Mouse (Mus musculus): ENCODE data around the gene Kdm7a. TPM values are rescaled to one million over a fixed set of nuclear protein-coding genes. Genes with fewer than 3 reads are reported as not detected.

Kdm7a gene
- polyA plus RNA-seq, 3 experiments from 2014 or later, result 8.6 to 13.2 (median 11.6) TPM

DNA sequence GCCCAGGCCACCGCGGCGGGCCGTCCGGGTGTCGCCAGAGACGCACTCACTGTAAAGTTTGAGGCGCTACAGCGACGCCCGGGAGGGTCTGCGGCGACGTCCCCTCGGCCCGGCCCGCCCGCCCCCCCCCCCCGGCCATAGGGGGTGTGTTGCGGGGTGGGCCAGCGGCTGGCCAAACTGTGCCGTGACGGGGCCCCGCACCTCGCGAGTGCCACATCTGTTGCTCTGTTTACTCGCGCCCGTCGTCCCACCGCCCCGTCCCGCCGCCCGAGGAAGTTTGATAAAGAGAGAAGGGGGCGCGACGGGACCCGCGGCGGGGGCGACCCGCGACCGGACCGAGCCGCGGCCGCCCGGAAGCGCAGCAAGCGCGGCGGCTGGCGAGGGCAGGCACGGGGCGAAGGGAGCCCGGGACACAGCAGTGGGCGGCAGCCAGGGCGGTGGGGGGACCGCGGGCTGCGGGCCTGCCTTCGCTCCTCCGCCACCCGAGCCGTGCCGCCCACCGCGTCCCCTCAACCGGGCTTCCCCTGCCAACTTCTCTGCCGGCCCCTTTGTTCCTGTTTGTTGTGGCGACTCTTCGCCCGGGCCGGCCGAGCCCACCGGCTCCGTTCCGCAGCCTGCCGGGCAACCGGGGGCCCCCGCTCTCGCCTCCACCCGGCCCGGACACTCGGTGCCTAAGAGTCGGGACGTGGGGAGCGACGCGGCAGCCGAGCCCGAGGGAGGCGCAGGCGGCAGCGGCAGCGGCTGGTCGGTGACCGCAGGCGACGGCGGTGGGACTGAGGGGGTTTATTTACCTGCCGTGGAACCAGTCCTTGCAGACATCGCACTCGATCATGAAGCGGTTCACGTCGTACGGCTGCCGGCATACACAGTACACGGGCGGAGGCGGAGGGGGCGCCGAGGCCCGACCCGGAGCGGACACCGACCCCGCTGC is 674 bp downstream of the Kdm7a start:
- no peak for ATAC-seq

DNA sequence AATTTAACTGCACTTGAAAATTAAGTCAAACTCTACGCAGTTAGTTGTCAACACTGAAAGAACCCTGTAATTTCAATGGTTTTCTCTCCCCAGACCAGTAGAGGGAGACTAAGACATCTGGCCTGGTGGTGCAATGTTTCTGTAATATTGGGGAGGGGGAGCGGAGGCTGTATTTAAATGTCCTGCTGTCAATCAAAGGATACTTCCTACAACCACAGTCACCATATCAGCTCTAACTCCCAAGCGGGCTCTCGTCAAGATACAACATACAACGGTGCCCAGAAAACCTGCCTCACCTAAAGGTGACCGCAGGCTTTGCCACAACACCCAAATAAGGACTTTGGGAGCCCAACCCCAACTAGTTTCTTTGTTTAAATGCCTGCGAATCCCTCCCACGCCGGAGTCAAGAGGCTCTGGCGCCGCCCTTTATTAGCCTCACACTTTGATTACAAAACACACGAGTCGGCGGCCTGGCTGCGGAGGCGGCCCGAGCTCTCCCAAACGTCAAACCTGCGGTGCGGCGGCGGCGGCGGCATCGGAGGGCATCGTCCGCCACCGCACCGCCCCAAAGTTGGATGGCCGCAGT is 1.4 kb downstream of the Kdm7a start:
- peak; percentile 74 for ATAC-seq

DNA sequence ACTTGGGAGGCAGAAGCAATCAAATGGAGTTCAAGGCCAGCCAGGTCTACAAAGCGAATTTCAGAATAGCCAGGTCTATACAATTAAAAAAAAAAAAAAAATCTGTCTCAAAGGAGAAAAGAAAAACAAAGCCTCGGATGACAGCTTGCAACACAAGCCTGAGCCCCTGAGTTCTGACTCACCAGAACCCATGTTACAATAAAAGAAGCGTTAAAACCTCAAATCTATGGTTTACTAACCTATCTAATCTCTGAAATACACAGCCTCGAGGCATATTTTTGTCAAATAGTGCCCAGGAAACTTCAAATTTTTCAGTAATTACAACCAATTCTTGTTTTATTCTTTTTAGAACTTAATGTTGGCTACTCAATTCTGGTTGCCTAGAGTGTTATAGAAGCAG is 2.1 kb downstream of the Kdm7a start:
- no peak for ATAC-seq

- ATAC-seq, result no peak
Observed at GRCm38 (mm10) chr6:39203236-39203635, 3.4 kb downstream of the Kdm7a start.

DNA sequence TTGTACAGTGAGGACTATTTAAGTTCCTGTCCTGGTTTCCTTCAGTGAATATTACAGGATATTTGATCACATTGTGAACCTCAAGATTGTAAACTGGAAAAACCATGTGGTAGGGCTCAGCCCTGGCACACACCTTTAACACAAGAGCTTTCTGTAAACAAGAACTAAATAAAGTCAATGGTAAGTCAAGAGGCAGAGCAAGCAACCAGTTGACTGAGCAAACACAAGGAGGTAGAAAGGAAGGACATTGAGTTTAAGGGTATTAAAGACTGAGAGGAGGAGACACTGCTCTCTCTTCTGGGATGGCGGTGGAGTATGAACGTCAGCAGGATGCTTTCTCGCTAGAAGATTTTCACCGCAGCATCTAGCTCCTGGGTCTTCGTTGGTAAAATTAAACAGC is 13.6 kb downstream of the Kdm7a start:
- no peak for ATAC-seq

DNA sequence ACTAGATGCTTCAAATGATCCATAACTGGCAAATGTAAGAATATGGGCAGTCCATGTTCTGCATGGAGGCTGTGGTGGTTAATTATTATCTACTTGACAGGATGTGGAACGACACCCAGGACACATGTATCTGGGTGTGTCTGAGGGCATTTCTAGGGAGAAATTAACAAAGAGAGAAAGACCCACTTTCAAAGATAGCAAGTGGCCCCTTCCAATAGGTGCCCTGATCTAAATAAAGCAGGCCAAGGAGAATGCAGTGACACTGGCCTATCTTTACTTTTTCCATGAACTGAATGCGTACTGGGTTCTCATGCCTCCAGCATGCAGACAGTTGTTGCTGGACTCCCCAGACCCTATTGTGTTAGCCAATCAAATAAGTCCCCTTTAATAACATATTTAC is 15.1 kb downstream of the Kdm7a start:
- ATAC-seq, result no peak

- no peak for ATAC-seq
Observed at GRCm38 (mm10) chr6:39187227-39187626, 19.4 kb downstream of the Kdm7a start.

DNA sequence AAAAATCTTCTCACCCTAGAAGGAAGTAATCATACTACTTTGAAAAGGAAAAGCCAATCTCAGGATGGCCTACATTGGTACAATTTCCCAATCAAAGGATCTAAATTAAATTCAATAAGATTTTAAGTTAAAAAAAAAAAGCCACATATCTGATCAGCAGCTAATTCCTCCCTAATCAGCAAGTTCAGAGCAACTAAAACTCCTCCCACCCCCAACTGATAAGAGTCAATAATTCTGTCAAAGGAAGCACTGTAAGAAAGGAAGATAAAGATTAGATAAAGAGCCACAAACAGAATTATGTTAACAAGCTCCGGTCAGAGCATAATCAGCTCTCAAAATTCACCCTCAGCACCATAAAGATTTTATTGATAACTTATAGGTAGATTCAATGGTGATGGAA is 37.5 kb downstream of the Kdm7a start:
- ATAC-seq, result no peak

- no peak for ATAC-seq
Observed at GRCm38 (mm10) chr6:39164891-39165290, 41.7 kb downstream of the Kdm7a start.

DNA sequence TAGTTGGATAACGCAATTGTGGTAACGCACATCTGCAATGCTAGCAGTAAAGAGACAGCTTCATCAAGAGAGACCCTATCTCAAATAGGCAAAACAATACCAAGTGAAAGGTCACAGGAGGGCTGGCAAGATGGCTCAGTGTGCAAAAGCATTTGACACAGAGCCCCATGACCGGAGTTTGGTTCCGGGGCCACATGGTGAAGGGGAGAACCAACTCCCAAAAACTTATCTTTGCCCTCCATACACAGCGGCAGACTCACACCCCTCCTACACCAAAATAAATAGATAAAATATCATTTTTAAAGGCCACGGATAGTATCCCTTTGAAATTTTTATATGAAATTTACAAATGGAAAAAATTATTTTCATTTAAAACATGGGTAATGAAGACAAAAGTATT is 44.6 kb downstream of the Kdm7a start:
- no peak for ATAC-seq

DNA sequence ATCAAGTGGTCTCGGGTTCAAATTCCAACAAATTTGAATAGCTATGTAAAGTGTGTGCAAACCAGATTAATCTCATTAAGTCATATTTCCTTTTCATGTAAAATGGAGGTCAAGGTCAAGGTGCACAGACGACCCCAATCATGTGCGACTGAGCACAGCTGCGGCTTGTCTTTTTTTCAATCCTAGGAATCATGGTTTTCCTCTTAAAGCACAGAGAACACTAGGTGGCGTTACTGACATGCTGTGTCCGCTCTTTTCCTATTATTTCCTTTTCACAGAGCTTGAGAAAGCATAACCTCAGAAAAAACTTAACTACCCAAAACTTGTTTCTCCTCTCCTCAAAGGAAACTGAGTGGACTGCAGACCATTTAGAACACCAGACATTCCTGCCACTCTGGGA is 60.5 kb downstream of the Kdm7a start:
- ATAC-seq, result no peak

GRCm38 (mm10) chr6:39132556-39132955 is 74.0 kb downstream of the Kdm7a start:
- ATAC-seq, result no peak

DNA sequence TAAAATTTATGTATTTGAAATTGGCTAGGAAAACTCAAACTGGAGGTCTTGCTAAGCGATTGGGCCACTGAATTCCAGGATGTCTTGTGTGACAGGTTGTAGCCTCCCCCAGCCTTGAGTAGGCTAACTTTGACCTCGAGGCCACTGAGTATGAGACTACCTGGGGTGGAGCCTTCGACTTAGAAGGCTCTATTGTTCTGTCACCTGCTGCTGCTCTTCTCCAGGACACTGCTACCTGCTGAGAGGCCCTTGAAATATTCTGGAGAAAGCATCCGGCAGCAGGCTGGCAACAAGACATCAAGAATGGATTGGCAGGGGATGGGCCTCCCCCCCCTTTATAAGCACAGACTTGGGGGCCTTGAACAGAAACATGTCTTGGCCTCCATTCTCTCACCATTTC is 75.1 kb downstream of the Kdm7a start:
- no peak for ATAC-seq

DNA sequence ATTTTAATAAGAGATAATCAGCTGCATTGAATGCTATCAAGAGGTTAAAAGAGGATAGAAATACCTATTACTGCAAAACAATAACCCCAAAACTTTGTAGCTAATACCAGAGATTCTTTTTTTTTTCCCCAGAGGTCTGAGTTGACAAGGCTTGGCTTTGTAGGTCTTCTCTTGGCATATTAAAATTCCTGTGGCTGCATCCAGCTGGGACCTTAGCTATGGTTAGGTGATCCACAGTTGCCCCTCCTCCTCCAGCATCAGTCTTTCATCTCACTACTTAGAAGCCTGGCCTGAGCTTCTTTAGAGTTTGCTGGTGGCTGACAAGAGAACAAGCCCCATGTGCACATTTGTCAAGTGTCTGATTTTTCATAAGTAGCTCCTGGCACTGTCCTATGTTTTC is 81.9 kb downstream of the Kdm7a start:
- ATAC-seq, result no peak

DNA sequence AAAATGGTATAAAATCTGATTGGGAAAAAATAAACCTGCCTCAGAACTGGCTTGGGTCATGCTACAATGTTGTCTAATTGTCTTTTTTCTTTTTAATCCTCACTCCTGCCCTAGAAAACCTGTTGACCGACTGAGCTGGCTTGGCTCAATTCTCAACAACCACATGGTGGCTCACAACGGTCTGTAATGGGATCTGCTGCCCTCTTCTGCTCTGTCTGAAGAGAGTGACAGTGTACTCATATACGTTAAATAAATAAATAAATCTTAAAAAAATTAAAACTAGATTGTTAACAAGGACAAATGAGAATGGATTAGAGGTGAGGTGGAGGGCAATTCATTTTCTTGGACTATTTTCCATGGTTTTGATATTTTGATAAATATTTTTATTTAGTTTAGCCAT is 85.9 kb downstream of the Kdm7a start:
- no peak for ATAC-seq

DNA sequence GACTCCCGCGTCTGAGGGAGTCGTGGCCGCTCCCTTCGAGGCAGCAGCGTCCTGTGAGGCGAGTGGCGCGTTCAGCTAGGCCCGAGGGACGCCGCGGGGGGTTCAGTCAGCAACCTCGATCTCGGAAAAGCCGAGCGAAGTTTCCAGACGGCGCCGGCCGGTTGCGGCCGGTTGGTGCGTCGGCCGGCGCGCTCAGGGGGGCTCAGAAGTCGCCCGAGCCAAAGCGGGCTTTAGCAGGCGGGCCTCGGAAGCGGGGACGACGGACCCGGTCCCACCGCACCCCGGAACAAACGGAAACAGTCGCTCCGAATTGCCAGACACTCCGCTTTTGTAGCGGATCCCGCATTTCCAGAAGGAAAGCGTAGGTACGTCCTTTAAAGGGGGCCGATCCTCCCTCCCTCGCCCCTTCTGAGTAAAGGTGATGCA is 88.1 kb downstream of the Kdm7a start:
- peak; percentile 15 for ATAC-seq

- peak; percentile 74 for ATAC-seq
Observed at GRCm38 (mm10) chr6:39117584-39118455, 88.8 kb downstream of the Kdm7a start, which contains the start of gene Parp12. TSS of gene Parp12 (minus strand) at chr6:39118349.

DNA sequence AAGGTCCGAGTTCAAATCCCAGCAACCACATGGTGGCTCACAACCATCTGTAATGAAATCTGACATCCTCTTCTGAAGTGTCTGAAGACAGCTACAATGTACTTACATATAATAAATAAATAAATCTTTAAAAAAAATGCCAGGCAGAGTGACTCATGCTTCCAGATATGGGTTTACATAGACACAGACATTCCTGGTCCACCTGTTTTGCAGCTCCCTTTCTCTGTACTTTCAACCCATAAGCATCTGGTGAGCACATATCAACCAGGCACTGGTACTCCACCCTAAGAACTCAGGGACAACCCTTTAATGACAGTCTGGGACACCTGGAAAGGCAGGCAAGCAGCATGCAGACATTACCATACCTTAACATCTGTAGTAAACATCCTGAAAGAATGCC is 91.2 kb downstream of the Kdm7a start:
- no peak for ATAC-seq

GRCm38 (mm10) chr6:39113141-39113540 is 93.4 kb downstream of the Kdm7a start:
- no peak for ATAC-seq

- ATAC-seq, result no peak
Observed at GRCm38 (mm10) chr6:39112701-39113100, 93.9 kb downstream of the Kdm7a start.

DNA sequence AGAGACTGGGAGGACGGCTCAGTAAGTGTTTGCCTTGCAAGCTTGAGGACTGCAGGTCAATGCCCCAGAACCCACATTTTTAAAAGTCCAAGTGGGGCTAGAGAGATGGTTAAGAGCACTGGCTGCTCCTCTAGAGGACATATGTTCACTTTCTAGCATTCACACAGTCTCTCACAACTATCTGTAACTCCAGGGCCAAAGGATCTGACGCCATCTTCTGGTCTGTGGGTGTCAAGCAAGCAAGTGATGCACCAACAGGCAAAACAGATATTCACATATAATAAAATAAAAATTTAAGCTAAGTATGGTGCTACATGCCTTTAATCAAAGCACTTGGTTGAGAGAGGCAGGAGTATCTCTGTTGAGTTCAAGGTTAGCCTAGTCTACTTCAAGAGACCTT is 99.8 kb downstream of the Kdm7a start:
- no peak for ATAC-seq

DNA sequence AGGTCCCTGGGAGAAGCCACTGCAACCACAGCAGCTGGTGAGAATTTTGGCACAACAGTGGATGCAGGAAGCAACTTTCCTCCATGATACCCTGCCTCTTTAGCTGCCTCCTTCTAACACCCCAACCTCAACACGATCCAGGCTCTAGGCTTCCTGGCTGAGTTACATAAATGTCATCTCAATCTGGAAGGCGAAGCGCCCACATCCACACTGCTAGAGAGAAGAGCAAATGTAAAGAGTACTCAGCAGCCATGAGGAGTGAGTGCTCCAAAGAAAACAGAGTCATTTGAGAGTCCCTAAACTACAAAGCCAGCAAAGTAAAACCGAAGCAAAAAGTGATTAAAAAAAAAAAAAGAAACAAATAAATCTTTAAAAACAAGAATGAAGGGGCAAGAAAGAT is 102.0 kb downstream of the Kdm7a start:
- ATAC-seq, result no peak

Data from inflammation-experienced regulatory T-cells, adult 6 months (primary cell).